Mouse (Mus musculus): ENCODE data around the gene Olfr1087. TPM values are rescaled to one million over a fixed set of nuclear protein-coding genes. Genes with fewer than 3 reads are reported as not detected.
"Not testable (repeated sequence)": the region's sequence is repeated elsewhere in the genome, so short reads cannot be mapped to it uniquely, and the experiment has no call there.

Olfr1087 gene
- not detected in 2 replicates for polyA plus RNA-seq (2012; rRNA removed)

- Histone ChIP-seq H3K4me1 (ENCODE audit: control insufficient read depth, insufficient read depth, low read length) (no peaks in the 10 kb centered on the region), H3K4me3 (ENCODE audit: insufficient read depth, low read length) (no peak within 1 kb of the TSS)
- no peak for TF ChIP-seq CTCF (IDR thresholded peaks at IDR 0.05; ENCODE audit: extremely low read depth, insufficient read depth, low read length)
- TF ChIP-seq POLR2A (IDR thresholded peaks at IDR 0.05; ENCODE audit: extremely low read depth, insufficient read depth, low read length): no peak
These were observed at the start of gene Olfr1087 for GRCm38 (mm10) chr2:86698295-86698694. Gene Olfr1087 (minus strand): TSS chr2:86698395.

DNA sequence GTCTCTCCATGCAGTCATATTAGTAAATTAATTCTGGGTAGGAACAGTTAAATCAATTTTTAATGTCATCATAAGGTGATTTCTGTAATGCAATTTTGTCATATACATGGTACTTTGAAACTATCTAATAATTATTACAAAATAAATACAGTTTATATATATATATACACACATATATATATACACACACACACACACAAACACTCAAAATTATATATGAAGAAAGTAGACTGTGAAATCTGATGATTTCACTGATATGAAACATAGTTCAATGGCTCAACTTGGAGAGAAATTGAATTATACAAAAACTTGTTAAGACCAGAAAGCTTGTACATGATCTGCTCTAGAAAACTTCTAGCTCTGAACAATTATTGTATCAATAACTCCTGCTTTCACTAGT is 35.4 kb upstream of the Olfr1087 start, which contains the start of gene Olfr1089:
TSS of gene Olfr1089 (minus strand) at position 101 of the 400 bp plus-strand sequence.
- Histone ChIP-seq H3K4me1 (ENCODE audit: control insufficient read depth, insufficient read depth, low read length) (no peaks in the 10 kb centered on the region), H3K27ac (ENCODE audit: insufficient read depth, low read length) (no peak within 1 kb of the TSS), H3K4me3 (ENCODE audit: insufficient read depth, low read length) (no peak within 1 kb of the TSS)
- TF ChIP-seq POLR2A (IDR thresholded peaks at IDR 0.05; ENCODE audit: extremely low read depth, insufficient read depth, low read length): no peak
- no peak for TF ChIP-seq CTCF (IDR thresholded peaks at IDR 0.05; ENCODE audit: extremely low read depth, insufficient read depth, low read length)

More at GRCm38 (mm10) chr2:86698295-86698694, at the start of gene Olfr1087:
- H3K27ac ChIP-seq (ENCODE audit: insufficient read depth, low read length): no peak within 1 kb of the TSS

GRCm38 (mm10) chr2:86679992-86680391 is 18.2 kb downstream of the Olfr1087 start, which contains the start of gene Olfr1086:
Gene Olfr1086 (minus strand): TSS chr2:86680092.
- TF ChIP-seq CTCF (IDR thresholded peaks at IDR 0.05; ENCODE audit: extremely low read depth, insufficient read depth, low read length) (no peak), POLR2A (IDR thresholded peaks at IDR 0.05; ENCODE audit: extremely low read depth, insufficient read depth, low read length) (no peak)
- Histone ChIP-seq H3K4me1 (ENCODE audit: control insufficient read depth, insufficient read depth, low read length) (no peaks in the 10 kb centered on the region), H3K4me3 (ENCODE audit: insufficient read depth, low read length) (no peak within 1 kb of the TSS), H3K27ac (ENCODE audit: insufficient read depth, low read length) (no peak within 1 kb of the TSS)

- H3K4me1 ChIP-seq (ENCODE audit: control insufficient read depth, insufficient read depth, low read length): no peaks in the 10 kb centered on the region
- TF ChIP-seq POLR2A (IDR thresholded peaks at IDR 0.05; ENCODE audit: extremely low read depth, insufficient read depth, low read length) (no peak), CTCF (IDR thresholded peaks at IDR 0.05; ENCODE audit: extremely low read depth, insufficient read depth, low read length) (no peak)
- H3K4me3 ChIP-seq (ENCODE audit: insufficient read depth, low read length): no peak within 1 kb of the TSS
- H3K27ac ChIP-seq (ENCODE audit: insufficient read depth, low read length): no peak within 1 kb of the TSS
These were observed 36.3 kb downstream of the Olfr1087 start, which contains the start of gene Olfr1085 for GRCm38 (mm10) chr2:86661919-86662318. Gene Olfr1085 (minus strand): TSS chr2:86662019.

- not testable (repeated sequence) for H3K27ac ChIP-seq (ENCODE audit: insufficient read depth, low read length); H3K4me1 ChIP-seq (ENCODE audit: control insufficient read depth, insufficient read depth, low read length); H3K4me3 ChIP-seq (ENCODE audit: insufficient read depth, low read length)
These were observed 58.6 kb downstream of the Olfr1087 start, which contains the start of gene Olfr1084 for GRCm38 (mm10) chr2:86639625-86640024. Gene Olfr1084 (minus strand): TSS chr2:86639725.

Other genes starting within 250 kb of the Olfr1087 start
- gene Olfr1065, start 247.8 kb downstream of the Olfr1087 start, polyA plus RNA-seq (2012; rRNA removed): not detected in 2 replicates
- gene Olfr1066, start 242.1 kb downstream of the Olfr1087 start, polyA plus RNA-seq (2012; rRNA removed): not detected in 2 replicates
- not detected in 2 replicates for gene Olfr228, start 211.0 kb downstream of the Olfr1087 start, polyA plus RNA-seq (2012; rRNA removed)
- gene Olfr1076, start 189.9 kb downstream of the Olfr1087 start, polyA plus RNA-seq (2012; rRNA removed): not detected in 2 replicates
- gene Olfr1079, start 155.9 kb downstream of the Olfr1087 start, polyA plus RNA-seq (2012; rRNA removed): not detected in 2 replicates
- not detected in 2 replicates for gene Olfr1080, start 140.2 kb downstream of the Olfr1087 start, polyA plus RNA-seq (2012; rRNA removed)
- gene Olfr1082, start 99.4 kb downstream of the Olfr1087 start, polyA plus RNA-seq (2012; rRNA removed): not detected in 2 replicates
- gene Olfr1084, start 58.7 kb downstream of the Olfr1087 start, polyA plus RNA-seq (2012; rRNA removed): not detected in 2 replicates
- not detected in 2 replicates for gene Olfr1085, start 36.4 kb downstream of the Olfr1087 start, polyA plus RNA-seq (2012; rRNA removed)
- gene Olfr1086, start 18.3 kb downstream of the Olfr1087 start, polyA plus RNA-seq (2012; rRNA removed): not detected in 2 replicates
- not detected in 2 replicates for gene Olfr1089, start 35.3 kb upstream of the Olfr1087 start, polyA plus RNA-seq (2012; rRNA removed)
- not detected in 2 replicates for gene Olfr1090, start 60.6 kb upstream of the Olfr1087 start, polyA plus RNA-seq (2012; rRNA removed)
- not detected in 2 replicates for gene Olfr1093, start 84.1 kb upstream of the Olfr1087 start, polyA plus RNA-seq (2012; rRNA removed)
- gene Olfr141, start 111.6 kb upstream of the Olfr1087 start, polyA plus RNA-seq (2012; rRNA removed): not detected in 2 replicates
- gene Olfr1094, start 126.3 kb upstream of the Olfr1087 start, polyA plus RNA-seq (2012; rRNA removed): not detected in 2 replicates
- not detected in 2 replicates for gene Olfr1095, start 153.3 kb upstream of the Olfr1087 start, polyA plus RNA-seq (2012; rRNA removed)
- gene Gm13723, start 176.4 kb upstream of the Olfr1087 start, polyA plus RNA-seq (2012; rRNA removed): not detected in 2 replicates
- not detected in 2 replicates for gene Olfr1097, start 193.8 kb upstream of the Olfr1087 start, polyA plus RNA-seq (2012; rRNA removed)
- not detected in 2 replicates for gene Olfr1098, start 226.2 kb upstream of the Olfr1087 start, polyA plus RNA-seq (2012; rRNA removed)

Measured in cortical plate, adult 2 months (tissue).